Mouse (Mus musculus) ES-Bruce4 (cell line): Measurements from ENCODE around the gene Nipbl.

Experiments used
- EP300 ChIP-seq: IDR thresholded peaks from 2 replicates; pipeline ENCODE4 v1.6.1; 2011; ENCODE audit warnings: low read depth, low read length; ENCODE audit not compliant: insufficient read depth
- POLR2A ChIP-seq: IDR thresholded peaks from one replicate; pipeline ENCODE4 v1.8.1; 2011; ENCODE audit warnings: low read length; ENCODE audit not compliant: insufficient read depth

GRCm38 (mm10) chr15:8291251-8291650 is 153.0 kb downstream of the Nipbl start:
- TF ChIP-seq POLR2A (no peak), EP300 (no peak)
